Mouse (Mus musculus): ENCODE measurements around the gene Reps1.

- TF ChIP-seq CTCF (IDR thresholded peaks at IDR 0.05; ENCODE audit: borderline replicate concordance, extremely low read depth, insufficient read depth, insufficient read length) (no peak), POLR2A (IDR thresholded peaks at IDR 0.05; ENCODE audit: borderline replicate concordance, extremely low read depth, insufficient read depth, insufficient read length, poor library complexity, severe bottlenecking) (no peak)
Observed at GRCm38 (mm10) chr10:18021576-18022311, 33.9 kb upstream of the Reps1 start.
